Mouse (Mus musculus) heart, embryonic 14.5 days (tissue): ENCODE data around the gene Actg2. TPM values are rescaled to one million over a fixed set of nuclear protein-coding genes. Genes with fewer than 3 reads are reported as not detected.

ENCODE experiments used
- ATAC-seq: fragments of 200-750 bp; cut with Nextera tagmentation; 2 replicates; pipeline ENCODE4 v1.8.0; 2017; ENCODE audit warnings: low read depth, moderate TSS enrichment; ENCODE audit not compliant: insufficient number of reproducible peaks, insufficient read depth, low FRiP score
- H3K27ac ChIP-seq, 2 experiments: fragments of 200-500 bp in 1 of 2; fragments of 300-500 bp in 1 of 2; sonication (generic) in 1 of 2; replicated peaks in 1 of 2; 2 replicates each; pipeline ENCODE4 v1.5.1; 2012 to 2014; ENCODE audit warnings: low read depth in 2 of 2, low read length in 2 of 2, control low read depth in 1 of 2, mild to moderate bottlenecking in 1 of 2, mixed read lengths in 1 of 2; ENCODE audit not compliant: control insufficient read depth in 1 of 2, insufficient read depth in 1 of 2
- H3K27me3 ChIP-seq: fragments of 300-500 bp; sonication (generic); 2 replicates; pipeline ENCODE4 v1.6.1; 2014; ENCODE audit warnings: mild to moderate bottlenecking, low read length, control low read depth; ENCODE audit not compliant: control insufficient read depth, insufficient read depth
- H3K36me3 ChIP-seq: fragments of 300-500 bp; sonication (generic); 2 replicates; pipeline ENCODE4 v1.6.1; 2014; ENCODE audit warnings: mild to moderate bottlenecking, control low read depth, low read length, mixed read lengths; ENCODE audit not compliant: control insufficient read depth, insufficient read depth
- H3K4me1 ChIP-seq, 2 experiments: fragments of 200-500 bp in 1 of 2; fragments of 300-500 bp in 1 of 2; sonication (generic) in 1 of 2; 2 replicates each; pipeline ENCODE4 v1.6.1; 2012 to 2014; ENCODE audit warnings: low read length in 2 of 2, control low read depth in 1 of 2, mixed read lengths in 1 of 2; ENCODE audit not compliant: control insufficient read depth in 2 of 2, insufficient read depth in 2 of 2
- H3K4me2 ChIP-seq: fragments of 300-500 bp; sonication (generic); 2 replicates; pipeline ENCODE4 v1.6.1; 2014; ENCODE audit warnings: mild to moderate bottlenecking, low read length
- H3K4me3 ChIP-seq, 2 experiments: fragments of 200-500 bp in 1 of 2; fragments of 300-500 bp in 1 of 2; sonication (generic) in 1 of 2; 2 replicates each; pipeline ENCODE4 v1.5.1; 2012 to 2014; ENCODE audit warnings: low read length in 2 of 2, mild to moderate bottlenecking in 2 of 2, control low read depth in 1 of 2, low read depth in 1 of 2, moderate library complexity in 1 of 2; ENCODE audit not compliant: control insufficient read depth in 1 of 2, insufficient read depth in 1 of 2
- H3K9ac ChIP-seq: fragments of 300-500 bp; sonication (generic); 2 replicates; pipeline ENCODE4 v1.6.1; 2014; ENCODE audit warnings: mild to moderate bottlenecking, low read length
- H3K9me3 ChIP-seq: fragments of 300-500 bp; sonication (generic); 2 replicates; pipeline ENCODE4 v1.6.1; 2016; ENCODE audit warnings: low read length, control low read depth; ENCODE audit not compliant: control insufficient read depth
- WGBS: fragments of 180-500 bp; shearing (Covaris S2); extraction: QIAGEN DNeasy Blood & Tissue Kit; methylation state at CpG from one replicate; pipeline ENCODE4 v1.1.7; 2014; 5-methylcytosine and 5-hydroxymethylcytosine counted together
- polyA plus RNA-seq: library from polyadenylated mRNA; unstranded; fragments of >200 nt; fragmentation: Nextera tagmentation; extraction: Ambion mirVana; gene quantifications from 2 replicates; pipeline ENCODE4 v1.2.1, GENCODE M21; 2014

The Actg2 gene
- polyA plus RNA-seq, 1 experiment from 2014 or later: 12.2 TPM

- Histone ChIP-seq H3K9ac (peak within 1 kb of the TSS; percentile 82), H3K27ac (peak within 1 kb of the TSS; percentile 50 to 64), H3K4me1 (peaks cover 6 to 10% of the 10 kb centered on the region in 2 experiments), H3K36me3 (peaks cover 12% of the 10 kb centered on the region), H3K4me2 (peak within 1 kb of the TSS; percentile 89), H3K4me3 (peak within 1 kb of the TSS; percentile 74 to 92), H3K9me3 (no peaks in the 10 kb centered on the region), H3K27me3 (no peaks in the 10 kb centered on the region)
- ATAC-seq: 0 out of 2 replicates have a peak, but pooled peaks have one; percentile 33
- WGBS: 2% methylated on average over 7 of the region's 11 CpGs
Measured at GRCm38 (mm10) chr6:83572671-83573070, 36.6 kb upstream of the Actg2 start, which contains the start of gene Stambp. TSS of gene Stambp (minus strand) at chr6:83572729.

GRCm38 (mm10) chr6:83571840-83572667, 36.0 kb upstream of the Actg2 start:
- H3K9ac ChIP-seq: peak overlapping the region; percentile 82
- H3K27ac ChIP-seq: peak overlapping the region; percentile 2 to 64; a peak in 3 of 4 replicates
- peak overlapping the region; percentile 74 to 92 for H3K4me3 ChIP-seq
- peak; percentile 86 for ATAC-seq
- peaks cover 6 to 11% of the 10 kb centered on the region in 2 experiments for H3K4me1 ChIP-seq
- peak overlapping the region; percentile 89 for H3K4me2 ChIP-seq
- no peaks in the 10 kb centered on the region for H3K27me3 ChIP-seq
- no peaks in the 10 kb centered on the region for H3K9me3 ChIP-seq
- WGBS: 4% methylated on average over 37 of the region's 37 CpGs
- H3K36me3 ChIP-seq: peaks cover 12% of the 10 kb centered on the region

- H3K27me3 ChIP-seq: no peaks in the 10 kb centered on the region
- H3K36me3 ChIP-seq: peaks cover 34% of the 10 kb centered on the region
- H3K9me3 ChIP-seq: no peaks in the 10 kb centered on the region
- ATAC-seq: no peak
- no peak overlapping the region for H3K4me3 ChIP-seq
- H3K4me2 ChIP-seq: no peak overlapping the region
- no peak overlapping the region for H3K9ac ChIP-seq
- H3K4me1 ChIP-seq: peaks cover 6 to 11% of the 10 kb centered on the region in 2 experiments
- WGBS: 59% methylated on average over 20 of the region's 20 CpGs
- H3K27ac ChIP-seq: no peak overlapping the region
Measured at GRCm38 (mm10) chr6:83568901-83569862, 33.1 kb upstream of the Actg2 start.

GRCm38 (mm10) chr6:83555972-83556371, 19.9 kb upstream of the Actg2 start:
- Histone ChIP-seq H3K27me3 (no peaks in the 10 kb centered on the region), H3K4me1 (peaks cover 19 to 20% of the 10 kb centered on the region in 2 experiments), H3K27ac (peak overlapping the region; percentile 73 to 77), H3K9ac (peak overlapping the region; percentile 38), H3K36me3 (peaks cover 45% of the 10 kb centered on the region), H3K9me3 (no peaks in the 10 kb centered on the region), H3K4me3 (no peak overlapping the region), H3K4me2 (0 out of 2 replicates have a peak overlapping the region, but pooled peaks have one; percentile 6)
- WGBS: 21% methylated on average over 6 of the region's 6 CpGs
- peak; percentile 74; the same call in 1 of the 2 replicates for ATAC-seq

GRCm38 (mm10) chr6:83548346-83548745, 12.3 kb upstream of the Actg2 start:
- H3K27ac ChIP-seq: no peak overlapping the region
- H3K4me1 ChIP-seq: no peaks in the 10 kb centered on the region
- no peak overlapping the region for H3K9ac ChIP-seq
- H3K4me3 ChIP-seq: no peak overlapping the region
- no peak overlapping the region for H3K4me2 ChIP-seq
- no peaks in the 10 kb centered on the region for H3K27me3 ChIP-seq
- 74% methylated on average over 5 of the region's 5 CpGs for WGBS
- no peaks in the 10 kb centered on the region for H3K9me3 ChIP-seq
- peaks cover 39% of the 10 kb centered on the region for H3K36me3 ChIP-seq
- no peak for ATAC-seq

GRCm38 (mm10) chr6:83545778-83546177, 9.7 kb upstream of the Actg2 start:
- WGBS: 91% methylated on average over 3 of the region's 3 CpGs
- no peaks in the 10 kb centered on the region for H3K27me3 ChIP-seq
- ATAC-seq: no peak

More at GRCm38 (mm10) chr6:83545778-83546177, 9.7 kb upstream of the Actg2 start:
- no peak overlapping the region for H3K27ac ChIP-seq
- peaks cover 34% of the 10 kb centered on the region for H3K36me3 ChIP-seq
- no peak overlapping the region for H3K4me2 ChIP-seq
- H3K4me3 ChIP-seq: no peak overlapping the region
- H3K9me3 ChIP-seq: no peaks in the 10 kb centered on the region
- peaks cover 15 to 16% of the 10 kb centered on the region in 2 experiments for H3K4me1 ChIP-seq
- no peak overlapping the region for H3K9ac ChIP-seq
